Mouse (Mus musculus) frontal cortex, postnatal 10 days (tissue): Measurements from ENCODE around the gene Kbtbd12.

ENCODE experiments used
- DNase-seq, 2 experiments: peaks; one replicate each; pipeline ENCODE4 v3.0.0; 2022; ENCODE audit warnings: low spot score in 2 of 2, mixed read lengths in 1 of 2

The Kbtbd12 gene

GRCm38 (mm10) chr6:88549137-88549814 is 88.5 kb downstream of the Kbtbd12 start:
- peak in 1 of 2 experiments; percentile 55 for DNase-seq

- DNase-seq, result no peak
Observed at GRCm38 (mm10) chr6:88548405-88549049, 89.2 kb downstream of the Kbtbd12 start.

DNA sequence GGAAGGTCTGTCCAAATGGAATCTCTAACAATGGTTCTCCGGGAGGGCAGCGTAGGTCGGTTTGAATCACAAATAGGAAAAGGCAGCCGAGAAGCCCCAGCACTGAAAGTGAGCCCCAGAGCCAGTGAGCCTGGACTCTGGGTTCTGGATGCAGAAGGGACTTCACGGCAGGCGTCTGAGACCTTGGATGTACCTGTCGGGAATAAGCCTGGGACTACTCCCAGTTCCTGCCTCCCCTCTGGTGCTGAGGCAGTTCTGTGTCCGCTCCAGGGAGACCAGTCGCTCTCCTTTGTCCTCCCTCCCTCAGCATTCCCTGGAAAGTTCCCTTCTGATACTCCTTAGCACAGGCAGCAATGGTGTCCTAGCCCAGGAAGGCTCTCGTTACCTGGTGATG is 92.4 kb downstream of the Kbtbd12 start:
- DNase-seq, result no peak

GRCm38 (mm10) chr6:88544644-88545396 is 92.9 kb downstream of the Kbtbd12 start:
- no peak for DNase-seq

GRCm38 (mm10) chr6:88544241-88544640 is 93.5 kb downstream of the Kbtbd12 start:
- no peak for DNase-seq

GRCm38 (mm10) chr6:88540093-88540755 is 97.5 kb downstream of the Kbtbd12 start:
- no peak for DNase-seq

GRCm38 (mm10) chr6:88530306-88530705 is 107.4 kb downstream of the Kbtbd12 start:
- DNase-seq, result no peak

DNA sequence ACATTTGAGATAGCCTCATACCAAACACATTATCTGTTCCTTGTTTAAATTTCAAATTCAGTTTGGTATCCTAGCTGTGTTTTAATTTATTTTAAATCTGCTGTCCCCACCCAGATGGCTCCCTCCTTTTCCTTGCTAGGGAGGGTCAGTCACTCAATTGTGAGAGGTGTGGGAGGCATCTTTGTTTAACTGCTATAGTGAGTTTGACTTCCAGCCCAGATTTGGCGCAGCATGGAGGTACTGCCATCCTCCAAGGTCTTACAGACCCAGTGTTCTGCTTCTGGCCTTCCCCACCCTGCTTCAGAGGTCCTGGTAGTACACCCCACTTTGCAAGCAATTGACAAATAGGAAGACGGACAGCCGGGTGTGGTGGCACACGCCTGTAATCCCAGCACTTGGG is 113.7 kb downstream of the Kbtbd12 start:
- DNase-seq, result no peak

DNA sequence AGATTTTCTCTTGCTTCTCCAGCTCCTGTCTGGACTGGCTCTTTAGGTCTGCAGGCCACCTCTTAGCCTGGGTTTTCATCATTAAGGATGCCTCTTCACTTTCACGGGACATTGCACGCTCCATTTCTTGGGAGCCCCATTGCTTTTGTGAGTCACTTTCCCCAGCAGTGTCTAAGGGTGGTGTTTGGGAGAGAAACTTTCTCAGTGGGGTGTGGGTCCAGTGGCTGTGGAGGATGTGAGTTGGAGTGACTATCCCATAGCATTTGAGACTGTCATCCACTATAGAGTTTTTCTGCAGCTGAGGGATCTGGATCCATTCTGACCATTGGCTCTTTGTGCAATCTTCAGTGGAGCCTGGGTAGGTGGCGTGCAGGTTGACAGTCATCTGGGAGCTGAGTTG is 114.3 kb downstream of the Kbtbd12 start:
- DNase-seq, result no peak

DNA sequence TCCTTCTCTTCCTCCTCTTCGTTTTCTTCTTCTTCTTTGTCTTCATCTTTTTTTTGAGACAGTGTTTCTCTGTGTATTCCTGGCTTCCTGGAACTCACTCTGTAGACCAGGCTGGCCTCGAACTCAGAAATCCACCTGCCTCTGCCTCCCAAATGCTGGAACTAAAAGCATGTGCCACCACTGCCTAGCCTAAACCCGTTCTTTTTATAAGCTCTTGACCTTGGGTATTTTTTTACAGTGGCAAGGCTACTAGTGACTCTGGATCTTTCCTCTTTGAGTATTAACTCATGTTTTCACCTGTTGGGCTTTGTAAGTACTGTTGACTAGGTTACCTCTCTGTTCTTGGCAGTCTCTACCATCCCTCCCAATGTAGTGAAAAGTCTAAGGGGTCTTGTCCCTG is 114.7 kb downstream of the Kbtbd12 start:
- no peak for DNase-seq

DNA sequence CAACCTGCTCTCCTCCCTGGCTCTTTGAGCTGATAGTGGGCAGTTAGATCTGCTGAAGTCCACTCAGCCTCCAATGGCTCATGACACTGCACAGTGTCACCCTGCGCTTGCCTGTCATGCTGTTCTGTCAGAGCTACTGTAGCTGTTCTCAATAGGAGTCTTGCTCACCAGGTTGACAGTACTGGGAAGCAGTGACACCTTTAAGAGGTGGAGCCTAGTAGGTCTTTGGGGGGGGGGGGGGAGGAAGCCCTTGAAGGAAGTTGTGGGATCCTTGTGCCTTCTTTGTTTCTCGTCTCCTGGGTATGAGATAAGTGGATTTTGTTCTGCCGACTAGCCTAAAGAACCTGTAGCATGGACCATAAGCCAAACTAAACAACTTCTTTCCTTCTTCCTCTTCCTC is 115.1 kb downstream of the Kbtbd12 start:
- DNase-seq, result no peak

DNA sequence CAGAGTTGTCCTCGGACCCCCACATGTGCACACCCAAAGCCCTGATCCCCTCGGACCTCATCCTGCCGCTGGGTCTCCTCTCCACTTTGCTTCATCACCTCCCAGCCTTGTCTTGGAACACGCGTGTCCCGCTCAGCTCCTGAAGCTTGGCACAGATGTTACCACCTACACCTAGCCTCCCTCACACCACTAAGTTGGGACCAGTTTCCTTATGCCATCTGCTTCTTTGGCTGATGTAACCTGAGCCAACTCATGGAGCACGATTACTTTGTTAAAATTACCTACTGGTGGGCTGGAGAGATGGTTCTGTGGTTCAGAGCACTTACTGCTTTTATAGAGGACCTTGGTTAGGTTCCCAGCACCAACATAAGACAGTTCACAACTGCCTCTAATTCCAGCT is 115.9 kb downstream of the Kbtbd12 start:
- DNase-seq, result no peak

GRCm38 (mm10) chr6:88518404-88519263 is 119.1 kb downstream of the Kbtbd12 start, which contains the start of gene Sec61a1:
Sec61a1 (minus strand) TSS chr6:88518905.
- DNase-seq, result peak; percentile 92 to 94

GRCm38 (mm10) chr6:88517701-88518403 is 119.9 kb downstream of the Kbtbd12 start:
- no peak for DNase-seq

DNA sequence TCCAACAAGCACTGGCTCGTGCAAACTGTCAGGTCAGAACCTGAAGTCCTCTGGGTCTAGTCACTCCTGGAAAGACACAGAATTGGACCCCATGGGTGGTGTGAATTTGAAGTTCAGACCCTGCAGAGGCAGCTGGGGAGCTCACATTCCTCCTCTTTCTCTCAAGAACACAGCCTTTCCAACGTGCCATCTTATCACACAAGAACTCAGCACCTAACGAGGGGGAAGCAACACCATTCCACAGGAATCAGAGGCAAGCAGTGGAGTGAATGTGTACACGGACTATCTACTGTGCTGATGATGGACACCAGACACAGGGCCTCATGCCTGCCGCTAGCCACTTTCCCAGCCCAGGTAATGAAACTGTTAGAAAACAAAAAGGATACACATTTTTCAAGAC is 121.1 kb downstream of the Kbtbd12 start:
- DNase-seq, result no peak

DNA sequence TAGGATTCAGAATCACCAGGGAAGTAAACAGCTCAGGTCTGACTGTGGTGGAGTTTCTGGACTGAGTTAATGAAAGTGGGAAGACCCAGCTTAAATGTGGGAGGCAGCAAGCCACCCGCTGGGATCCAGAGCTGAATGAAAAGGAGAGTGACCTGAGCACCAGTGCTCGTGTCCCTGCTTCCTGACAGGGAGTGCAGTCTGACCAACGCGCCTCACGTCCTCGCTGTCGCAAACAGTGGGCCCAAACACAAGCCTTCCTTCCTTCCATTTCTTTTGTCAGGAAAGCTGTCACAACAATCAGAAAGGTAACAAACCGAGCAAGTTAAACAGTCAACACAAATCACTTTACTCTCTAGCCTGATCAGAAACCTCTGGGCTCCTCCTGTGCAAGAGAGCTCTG is 121.8 kb downstream of the Kbtbd12 start:
- DNase-seq, result no peak

DNA sequence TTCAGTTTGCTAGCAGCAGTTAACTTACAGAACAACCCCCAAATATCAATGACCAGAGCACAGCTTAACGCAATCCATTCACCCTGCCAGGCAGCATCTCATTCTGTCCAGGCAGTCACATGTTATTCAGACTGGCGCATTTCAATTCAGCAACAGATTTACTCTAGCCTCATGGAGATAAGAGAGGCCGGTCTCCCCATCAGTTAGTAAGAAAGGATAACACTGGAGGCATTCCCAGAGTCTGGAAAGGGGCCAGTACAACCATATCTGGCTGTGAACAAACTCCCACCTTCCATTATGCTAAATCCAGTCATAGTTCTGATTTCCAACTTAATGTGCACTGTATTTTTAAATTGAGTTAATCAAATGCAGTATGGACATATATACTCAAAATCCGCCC is 123.2 kb downstream of the Kbtbd12 start:
- no peak for DNase-seq

DNA sequence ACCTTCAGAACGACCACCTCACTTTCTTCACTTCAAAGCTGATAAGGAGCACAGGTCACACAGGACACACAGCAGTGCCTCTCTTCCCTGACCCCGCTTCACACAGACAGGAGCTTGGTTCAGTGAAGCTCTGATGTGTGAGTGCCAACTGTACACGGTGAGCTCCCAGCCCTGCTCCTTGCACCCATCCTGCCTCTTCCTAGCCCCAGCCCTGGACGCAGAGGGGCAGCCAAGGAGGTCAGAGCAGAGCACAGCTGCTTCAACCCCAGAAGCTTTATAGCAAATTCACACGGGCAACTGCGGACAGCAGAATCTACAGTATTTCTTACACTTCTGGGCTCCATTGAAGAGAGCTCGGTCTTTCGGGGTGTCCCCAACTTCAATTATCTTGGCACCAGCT is 123.8 kb downstream of the Kbtbd12 start:
- DNase-seq, result no peak

- no peak for DNase-seq
Observed at GRCm38 (mm10) chr6:88503044-88503443, 134.7 kb downstream of the Kbtbd12 start.
